Mouse (Mus musculus): ENCODE measurements around the gene Pfdn5.

DNA sequence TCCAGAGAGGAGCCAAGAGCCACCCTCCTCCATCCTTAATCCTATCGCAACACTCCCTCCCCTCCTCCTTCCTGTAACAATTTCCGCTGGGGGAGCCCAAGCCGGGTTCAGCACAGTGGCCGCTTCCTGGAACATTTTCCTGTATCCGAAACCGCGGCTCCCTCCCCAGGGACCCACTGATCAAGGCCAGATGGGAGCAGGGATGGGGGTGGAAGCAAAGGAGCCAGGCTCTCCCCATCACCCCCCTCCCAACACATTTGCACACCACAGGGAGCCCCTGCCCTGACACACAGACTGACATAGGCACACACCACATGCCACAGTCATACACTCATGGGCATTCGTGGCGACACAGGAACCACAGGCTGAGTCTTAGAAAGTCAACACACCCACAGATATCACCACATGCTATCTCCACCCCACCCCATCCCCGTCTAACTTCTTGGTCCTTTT is 51.9 kb downstream of the Pfdn5 start:
- TF ChIP-seq ZNF384 (IDR thresholded peaks at IDR 0.05; ENCODE audit: low read depth, low read length), result no peak
- no peak for TF ChIP-seq MAFK (IDR thresholded peaks at IDR 0.05; ENCODE audit: insufficient read depth, low read depth, low read length)
- TF ChIP-seq HCFC1 (IDR thresholded peaks at IDR 0.05; ENCODE audit: borderline replicate concordance, insufficient read depth, low read length), result no peak

Measured in ES-E14 (cell line).